Mouse (Mus musculus): ENCODE measurements around the gene Sgf29.

DNA sequence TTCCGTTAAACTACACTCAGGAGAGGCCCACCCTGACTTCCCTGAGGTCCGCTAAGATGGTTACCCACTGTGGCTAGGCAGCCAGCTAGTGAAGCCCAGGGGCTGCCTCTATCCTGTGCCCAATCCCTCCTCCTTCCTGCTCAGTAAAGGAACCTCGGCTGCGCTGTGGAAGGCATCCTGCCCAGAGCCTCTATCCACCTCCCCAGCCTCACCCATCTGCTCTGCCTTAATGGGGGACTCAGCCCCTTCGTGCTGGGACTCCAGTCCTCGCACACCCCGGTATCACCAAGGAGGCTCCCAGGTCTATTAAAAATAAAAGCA, 54.6 kb downstream of the Sgf29 start:
- no peak for TF ChIP-seq EP300 (optimal IDR thresholded peaks at IDR 0.05)
- TF ChIP-seq CTCF (IDR thresholded peaks at IDR 0.05; ENCODE audit: low read depth): no peak

All from stomach, postnatal 0 days (tissue).